Mouse (Mus musculus) T-cell, adult 2 months (primary cell): ENCODE data around the gene Gm20521.

Experiments used
- DNase-seq: peaks from one replicate; pipeline ENCODE4 v3.0.0; 2022; ENCODE audit warnings: low spot score

Gm20521 gene

GRCm38 (mm10) chr14:54883154-54884021 lies at the start of gene Gm20521, which contains the start of gene Bcl2l2:
Gm20521 (plus strand) TSS chr14:54883441.
Bcl2l2 (plus strand) TSS chr14:54883377.
- no peak for DNase-seq

- DNase-seq: no peak
Measured at GRCm38 (mm10) chr14:54843461-54843860, 39.8 kb upstream of the Gm20521 start.

GRCm38 (mm10) chr14:54855726-54856125 lies 27.5 kb upstream of the Gm20521 start:
- DNase-seq: no peak

GRCm38 (mm10) chr14:54856703-54857102 lies 26.5 kb upstream of the Gm20521 start:
- DNase-seq: no peak

GRCm38 (mm10) chr14:54857891-54858290 lies 25.4 kb upstream of the Gm20521 start:
- no peak for DNase-seq

GRCm38 (mm10) chr14:54860511-54860910 lies 22.7 kb upstream of the Gm20521 start:
- DNase-seq: peak; percentile 44

- DNase-seq: peak; percentile 62
Measured at GRCm38 (mm10) chr14:54863501-54864312, 19.5 kb upstream of the Gm20521 start.

GRCm38 (mm10) chr14:54864313-54865036 lies 18.8 kb upstream of the Gm20521 start:
- DNase-seq: peak; percentile 21

- DNase-seq: no peak
Measured at GRCm38 (mm10) chr14:54865626-54866025, 17.6 kb upstream of the Gm20521 start.

GRCm38 (mm10) chr14:54866268-54866667 lies 17.0 kb upstream of the Gm20521 start:
- no peak for DNase-seq

- DNase-seq: peak; percentile 59
Measured at GRCm38 (mm10) chr14:54866936-54867335, 16.3 kb upstream of the Gm20521 start.

- DNase-seq: no peak
Measured at GRCm38 (mm10) chr14:54868026-54868425, 15.2 kb upstream of the Gm20521 start.

GRCm38 (mm10) chr14:54870861-54871260 lies 12.4 kb upstream of the Gm20521 start, which contains the start of gene Homez:
Homez (minus strand) TSS chr14:54870961.
- DNase-seq: no peak

GRCm38 (mm10) chr14:54874165-54874564 lies 9.1 kb upstream of the Gm20521 start:
- no peak for DNase-seq

- no peak for DNase-seq
Measured at GRCm38 (mm10) chr14:54875844-54876538, 7.2 kb upstream of the Gm20521 start.

- DNase-seq: peak; percentile 84
Measured at GRCm38 (mm10) chr14:54876539-54877047, 6.6 kb upstream of the Gm20521 start.

GRCm38 (mm10) chr14:54877048-54877715 lies 6.1 kb upstream of the Gm20521 start, which contains the start of gene Ppp1r3e:
Ppp1r3e (minus strand) TSS chr14:54877550.
- DNase-seq: peak; percentile 50

GRCm38 (mm10) chr14:54884022-54884712 lies 926 bp downstream of the Gm20521 start:
- no peak for DNase-seq

- DNase-seq: no peak
Measured at GRCm38 (mm10) chr14:54885309-54885708, 2.1 kb downstream of the Gm20521 start.

GRCm38 (mm10) chr14:54892200-54892599 lies 9.0 kb downstream of the Gm20521 start, which contains the start of gene Pabpn1:
Pabpn1 (plus strand) TSS chr14:54892500.
- no peak for DNase-seq
